Mouse (Mus musculus) 416B (cell line): ENCODE results near the gene Anp32e.
"Not testable (repeated sequence)": the region's sequence is repeated elsewhere in the genome, so short reads cannot be mapped to it uniquely, and the experiment has no call there.

Experiments
- DNase-seq: peaks from one replicate; pipeline ENCODE4 v3.0.0; 2011; ENCODE audit warnings: low read depth

Anp32e gene

DNA sequence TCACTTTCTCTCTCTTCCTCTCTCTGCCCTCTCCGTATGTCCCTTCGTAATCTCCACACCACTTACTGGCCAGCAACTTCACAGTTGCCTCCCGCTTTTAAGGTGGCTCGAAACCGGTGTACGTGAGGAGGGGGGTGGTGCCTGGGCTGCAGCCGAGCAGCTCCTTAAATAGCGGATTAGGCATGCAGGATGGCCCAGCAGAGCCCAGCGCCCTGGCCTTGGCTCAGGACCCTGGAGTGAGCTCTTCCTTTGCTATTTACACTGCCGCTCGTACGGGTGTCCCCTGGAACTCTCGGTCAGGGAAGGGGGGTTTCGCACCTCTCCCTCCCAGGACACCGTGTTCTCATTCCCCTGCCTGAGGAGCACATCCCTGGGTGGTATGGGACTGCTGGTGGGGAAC is 24.5 kb upstream of the Anp32e start, which contains the start of gene Car14:
TSS of gene Car14 (minus strand) at position 124 of the 400 bp plus-strand sequence.
- no peak for DNase-seq

DNA sequence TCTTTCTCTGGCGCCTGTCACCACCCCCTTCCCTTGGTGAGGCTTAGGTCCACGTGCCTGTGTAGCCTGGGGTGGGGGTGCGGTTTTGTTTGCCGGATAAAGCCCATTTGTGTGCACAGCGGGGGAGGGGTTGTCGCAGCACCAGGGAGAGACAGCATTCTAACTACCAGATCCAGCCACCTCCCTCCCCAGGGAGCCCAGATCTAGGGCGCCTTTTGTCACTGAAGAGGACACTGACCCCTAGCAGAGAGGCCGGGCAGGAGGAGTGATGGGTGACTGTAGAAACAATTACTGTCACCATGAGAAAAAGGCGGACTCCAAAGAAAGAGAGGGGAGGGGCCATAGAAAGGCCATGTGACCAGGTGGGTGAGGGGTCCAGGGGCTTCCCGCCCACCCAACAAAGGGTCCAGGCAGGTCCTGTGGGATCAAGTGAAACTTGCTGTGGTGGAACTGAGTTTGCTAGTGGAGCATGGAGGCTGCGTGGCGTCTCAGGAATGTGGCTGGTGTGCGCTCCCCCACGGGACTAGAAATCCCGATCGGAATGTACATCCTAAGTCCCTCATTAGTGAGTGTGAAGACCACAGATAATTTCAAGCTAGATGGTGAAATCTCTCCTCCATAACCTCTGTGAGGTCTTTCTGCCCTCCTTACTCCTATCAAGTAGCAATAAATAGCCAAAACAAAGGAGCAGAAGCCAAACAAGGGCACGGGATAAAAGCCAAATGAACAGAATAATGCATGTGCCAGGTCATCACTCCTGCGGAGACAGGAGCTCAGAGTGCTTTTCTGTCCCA is 23.7 kb upstream of the Anp32e start:
- no peak for DNase-seq

DNA sequence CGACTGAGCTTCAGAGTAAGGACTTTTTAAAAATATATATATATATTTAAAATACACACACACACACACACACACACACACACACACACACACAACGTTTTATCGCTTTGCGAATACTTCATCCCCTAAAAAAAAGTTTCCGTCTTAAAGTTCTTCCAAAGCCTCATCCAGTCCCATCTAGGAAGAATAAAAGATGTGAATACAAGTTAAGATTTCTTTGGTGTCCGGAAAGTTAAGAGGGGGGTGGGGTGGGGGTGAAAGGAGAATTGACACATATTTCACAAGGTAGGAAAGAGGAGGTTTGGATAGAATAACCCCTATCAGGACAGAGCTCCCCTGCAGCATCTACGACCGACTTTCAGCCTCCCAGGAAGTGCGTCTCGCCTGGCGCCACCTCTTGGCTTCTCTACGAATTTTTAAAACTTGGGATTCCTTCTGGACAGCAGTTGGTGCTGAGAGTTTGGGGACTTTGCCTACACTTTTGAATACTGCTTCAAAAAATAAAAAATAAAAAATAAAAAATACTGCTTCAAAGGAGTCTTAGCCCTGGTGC is 23.0 kb upstream of the Anp32e start:
- DNase-seq: peak; percentile 55

DNA sequence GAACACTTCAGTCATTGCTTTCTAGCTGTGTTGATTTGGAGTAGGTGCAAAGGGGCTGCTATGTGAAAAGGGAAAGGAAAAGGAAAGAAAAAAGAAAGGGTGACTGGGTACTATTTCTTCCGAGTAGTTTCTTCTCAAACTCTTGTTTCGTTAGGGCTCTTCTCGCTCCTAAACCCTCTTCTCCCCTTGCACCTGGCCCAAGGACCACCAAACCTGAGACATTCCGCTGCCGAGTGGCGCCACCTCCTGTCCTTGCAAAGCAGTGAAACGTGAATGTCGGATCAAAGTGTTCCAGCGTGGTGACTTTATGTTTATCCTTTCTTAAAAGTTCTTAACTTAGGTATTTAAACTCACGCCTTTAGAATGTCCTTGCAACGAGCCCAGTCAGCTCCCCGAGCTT is 22.2 kb upstream of the Anp32e start:
- peak; percentile 65 for DNase-seq

DNA sequence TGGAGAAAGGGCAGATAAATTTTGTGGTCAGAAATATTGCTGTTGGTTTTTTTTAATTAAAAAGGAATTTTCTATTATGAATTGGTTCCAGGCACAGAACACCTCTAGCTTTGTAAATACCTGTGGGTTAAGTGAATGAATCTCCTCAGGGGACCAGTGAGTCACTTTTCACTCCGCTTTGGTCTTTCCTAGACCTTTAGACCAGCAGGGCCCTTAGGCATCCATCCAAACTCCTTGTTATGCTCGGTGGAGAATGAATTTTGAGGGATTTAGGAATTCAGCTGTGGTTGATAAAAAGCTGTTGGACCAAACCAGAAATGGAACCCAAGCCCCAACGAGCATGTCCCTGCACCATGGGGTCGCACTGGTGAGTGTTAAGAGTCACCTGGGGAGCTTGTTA is 21.4 kb upstream of the Anp32e start:
- no peak for DNase-seq

DNA sequence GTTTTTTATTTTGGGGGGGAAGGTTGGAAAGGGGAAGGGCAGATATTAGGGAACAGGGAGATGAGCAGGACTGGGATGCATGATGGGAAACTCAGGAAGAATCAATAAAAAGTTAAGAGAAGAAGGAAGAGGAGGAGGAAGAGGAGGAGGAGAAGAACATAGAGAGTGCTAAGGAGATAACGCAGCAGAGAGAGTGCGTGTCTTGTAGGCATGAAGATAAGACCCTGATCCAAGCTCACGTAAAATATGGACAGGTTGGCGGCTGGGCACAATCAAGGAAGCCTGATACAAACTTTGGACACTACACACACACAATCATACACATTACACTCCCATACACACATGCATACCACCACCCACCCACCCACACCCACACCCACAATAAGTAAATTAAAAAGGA is 14.3 kb upstream of the Anp32e start:
- DNase-seq: no peak

DNA sequence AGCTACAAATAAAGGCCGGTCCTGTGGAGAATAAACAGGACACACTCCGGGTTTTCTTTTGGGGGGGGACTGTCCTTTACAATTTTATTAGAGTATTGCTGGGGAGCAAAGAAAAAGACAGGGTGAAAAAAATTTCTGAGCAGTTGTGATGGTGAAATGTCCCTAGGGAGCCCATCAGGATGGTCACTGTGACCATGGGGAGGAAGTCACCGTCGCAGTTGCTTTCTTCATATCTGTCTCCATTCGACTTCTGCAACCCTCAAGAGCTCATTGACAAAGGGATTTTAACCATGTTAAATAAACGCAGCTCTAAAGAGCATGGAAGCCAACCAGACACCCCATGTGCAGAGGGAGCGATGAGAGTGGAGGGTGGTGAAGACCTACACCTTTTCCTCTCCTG is 12.3 kb upstream of the Anp32e start:
- DNase-seq: no peak

DNA sequence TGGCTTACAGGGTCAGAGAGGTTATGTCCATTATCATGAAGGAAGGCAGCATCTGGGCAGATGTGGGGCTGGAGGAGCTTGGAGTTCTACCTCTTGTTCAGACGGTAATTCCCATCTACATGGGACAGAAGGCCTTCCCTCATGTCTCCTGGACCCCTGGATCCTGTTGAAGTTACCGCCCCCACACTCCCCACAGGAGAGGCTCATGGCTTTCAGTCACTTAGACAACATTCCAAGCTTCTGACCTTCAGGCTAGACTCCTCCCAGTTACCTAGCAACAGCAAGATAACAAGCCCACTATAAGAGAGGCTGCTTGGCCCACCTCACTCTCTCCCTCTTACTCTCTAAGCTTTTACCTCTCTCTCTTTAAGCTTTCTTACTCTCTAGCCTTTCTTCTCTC is 8.5 kb upstream of the Anp32e start:
- not testable (repeated sequence) for DNase-seq

DNA sequence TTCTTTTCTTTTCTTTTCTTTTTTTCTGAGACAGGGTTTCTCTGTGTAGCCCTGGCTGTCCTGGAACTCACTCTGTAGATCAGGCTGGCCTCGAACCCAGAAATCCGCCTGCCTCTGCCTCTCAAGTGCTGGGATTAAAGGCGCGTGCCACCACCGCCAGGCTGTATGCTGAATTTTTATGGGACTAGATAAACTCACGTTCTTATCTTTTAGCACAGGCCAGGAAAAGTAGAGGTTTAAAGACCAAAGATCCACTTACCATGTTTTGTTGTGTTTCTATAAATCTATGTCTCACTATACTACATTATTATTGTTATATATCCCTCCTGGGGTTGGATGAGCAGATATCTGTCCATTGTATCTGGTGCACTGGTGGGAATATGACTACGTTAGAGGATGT is 5.6 kb upstream of the Anp32e start:
- not testable (repeated sequence) for DNase-seq

DNA sequence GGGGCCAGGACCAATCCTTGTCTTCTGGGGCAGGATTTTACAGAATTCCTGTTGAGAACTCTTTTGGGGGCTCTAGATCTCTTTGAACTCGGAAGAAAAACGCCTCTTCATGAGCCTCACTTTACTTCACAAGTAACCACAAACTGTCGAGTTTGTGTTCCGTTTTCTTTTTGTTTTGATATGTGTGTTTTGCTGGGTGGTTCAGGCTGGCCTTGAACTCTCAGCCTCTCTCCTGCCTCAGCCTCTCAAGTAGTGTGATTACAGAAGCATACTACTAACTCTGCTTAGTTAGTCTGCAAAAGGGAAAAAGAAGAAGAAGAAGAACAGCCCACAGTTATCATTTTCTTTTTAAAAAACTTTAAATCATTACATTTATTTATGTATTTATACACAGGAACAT is 4.9 kb upstream of the Anp32e start:
- DNase-seq: peak; percentile 47

DNA sequence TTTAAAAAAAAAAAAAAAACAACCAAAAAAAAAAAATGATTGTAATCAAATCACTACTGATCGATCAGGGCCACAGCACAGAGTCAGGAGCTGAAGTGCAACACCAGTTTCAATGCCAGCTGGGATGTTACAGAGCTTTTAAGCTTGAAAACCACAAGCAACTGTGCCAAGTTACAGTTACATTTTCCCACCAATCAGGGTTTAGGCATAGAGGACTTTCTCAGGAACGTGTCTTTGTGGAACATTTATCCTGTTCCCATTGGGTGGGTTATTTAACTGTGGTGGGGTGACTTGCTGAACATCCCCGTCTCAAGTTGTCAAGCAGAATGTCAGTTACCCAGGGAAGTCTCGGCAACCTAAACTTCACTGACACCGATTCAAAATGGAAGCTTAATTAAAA is 4.0 kb upstream of the Anp32e start:
- peak; percentile 87 for DNase-seq

DNA sequence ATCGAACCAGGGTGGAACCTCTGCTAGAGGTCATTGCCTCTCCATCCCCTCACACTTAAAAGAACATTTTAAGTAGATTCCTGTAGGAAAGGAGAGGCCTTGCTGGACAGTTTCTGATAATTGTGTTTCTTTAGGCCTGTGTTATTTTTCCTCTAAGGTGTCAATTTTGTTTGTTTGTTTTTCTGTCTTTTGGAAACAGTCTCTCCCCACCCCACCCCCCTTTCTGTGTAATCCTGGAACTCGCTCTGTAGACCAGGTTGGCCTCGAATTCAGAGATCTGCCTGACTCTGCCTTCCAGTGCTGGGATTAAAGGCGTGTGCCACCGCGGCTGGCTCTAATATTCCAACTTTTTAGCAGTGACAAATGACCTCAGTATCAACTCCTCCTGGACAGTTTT is 787 bp upstream of the Anp32e start:
- no peak for DNase-seq

DNA sequence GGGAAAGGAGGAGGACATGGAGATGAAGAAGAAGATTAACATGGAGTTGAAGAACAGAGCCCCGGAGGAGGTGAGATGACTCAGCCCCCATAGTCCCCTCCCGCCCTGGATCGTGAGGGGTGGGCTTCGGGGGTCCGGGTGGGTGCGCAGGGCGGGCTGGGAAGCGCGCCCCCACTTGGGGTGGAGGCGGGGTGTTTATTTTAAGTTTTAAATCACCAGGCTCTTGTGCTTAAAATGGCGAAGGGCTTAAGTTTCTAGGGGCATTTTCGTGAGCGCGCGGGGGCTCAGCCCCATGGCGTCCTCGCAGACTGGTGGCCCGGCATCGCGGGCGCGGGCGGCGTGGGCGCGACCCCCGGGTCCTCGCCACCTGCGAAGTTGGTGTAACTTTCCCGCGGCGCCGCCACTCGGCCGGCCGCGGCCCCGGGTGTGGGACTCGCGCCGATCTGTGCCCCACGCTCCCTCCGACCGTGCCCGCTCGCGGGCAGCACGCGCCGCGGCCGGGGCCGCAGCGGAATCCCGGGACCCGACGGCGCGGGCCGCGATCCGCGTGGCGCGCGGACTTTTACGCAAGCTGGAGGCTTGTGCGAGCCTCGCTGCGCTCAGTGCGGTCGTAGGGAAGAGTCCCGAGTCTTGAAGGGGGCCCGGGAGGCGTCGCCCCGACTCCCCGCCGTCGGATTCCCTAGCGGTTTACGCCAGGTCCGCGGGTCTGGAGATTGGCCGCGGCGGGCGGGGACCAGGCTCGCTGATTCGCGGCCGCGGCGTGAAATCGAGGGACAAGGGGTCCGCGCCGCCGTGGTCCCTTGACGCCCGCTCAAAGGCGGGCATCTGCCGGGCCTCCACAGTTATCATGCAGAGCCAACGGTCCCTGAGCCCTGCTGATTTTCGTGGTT is 780 bp downstream of the Anp32e start:
- DNase-seq: no peak

DNA sequence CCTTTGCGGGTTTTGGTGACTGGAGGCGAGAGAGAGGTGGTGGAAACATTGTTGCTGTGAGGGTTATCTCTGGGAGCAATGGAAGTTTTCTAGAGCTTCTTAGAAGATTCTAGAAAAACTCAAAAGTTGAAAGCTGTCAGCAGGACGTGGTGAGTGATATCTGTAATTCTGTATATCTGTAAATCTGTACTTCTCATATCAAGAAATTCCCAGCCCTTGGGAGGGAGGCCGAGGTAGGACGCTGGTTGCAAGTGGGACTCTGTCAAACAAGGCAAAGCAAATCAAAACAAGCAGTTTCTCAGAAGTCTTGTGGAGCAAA is 1.4 kb downstream of the Anp32e start:
- no peak for DNase-seq

DNA sequence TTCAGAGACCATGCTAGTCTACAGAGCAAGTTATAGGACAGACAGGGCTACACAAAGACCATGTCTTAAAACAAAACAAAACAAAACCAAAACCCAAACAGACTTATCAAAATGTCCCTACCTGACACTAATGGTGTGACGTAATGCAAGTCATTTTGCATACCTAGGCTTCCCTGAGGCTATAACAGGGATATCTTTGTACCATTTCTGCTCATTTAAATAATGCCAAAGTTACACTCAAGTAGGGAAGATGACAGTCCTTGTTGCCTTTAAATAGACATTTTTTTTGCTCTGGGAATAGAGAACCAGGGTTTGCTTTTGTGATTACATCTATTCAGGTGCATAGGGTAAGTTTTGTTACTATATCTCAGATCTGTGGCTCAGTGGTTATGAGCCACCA is 2.4 kb downstream of the Anp32e start:
- DNase-seq: no peak

DNA sequence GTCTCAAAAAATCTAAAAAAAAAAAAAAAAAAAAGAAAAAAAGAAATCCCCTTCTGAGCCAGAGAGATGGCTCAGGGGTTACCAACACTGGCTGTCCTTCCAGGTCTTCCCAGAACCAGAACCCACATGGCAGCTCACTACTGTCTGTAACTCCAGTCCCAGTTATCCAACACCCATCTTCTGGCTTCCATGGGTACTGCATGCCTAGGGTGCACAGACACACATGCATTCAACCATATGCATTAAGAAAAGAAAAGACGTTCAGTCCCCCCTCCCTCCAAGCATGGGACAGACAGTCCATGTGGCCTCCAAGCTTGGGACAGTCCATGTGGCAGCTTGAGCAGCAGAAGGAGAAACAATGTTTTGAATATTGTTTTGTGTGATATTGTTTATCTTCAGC is 3.1 kb downstream of the Anp32e start:
- no peak for DNase-seq

DNA sequence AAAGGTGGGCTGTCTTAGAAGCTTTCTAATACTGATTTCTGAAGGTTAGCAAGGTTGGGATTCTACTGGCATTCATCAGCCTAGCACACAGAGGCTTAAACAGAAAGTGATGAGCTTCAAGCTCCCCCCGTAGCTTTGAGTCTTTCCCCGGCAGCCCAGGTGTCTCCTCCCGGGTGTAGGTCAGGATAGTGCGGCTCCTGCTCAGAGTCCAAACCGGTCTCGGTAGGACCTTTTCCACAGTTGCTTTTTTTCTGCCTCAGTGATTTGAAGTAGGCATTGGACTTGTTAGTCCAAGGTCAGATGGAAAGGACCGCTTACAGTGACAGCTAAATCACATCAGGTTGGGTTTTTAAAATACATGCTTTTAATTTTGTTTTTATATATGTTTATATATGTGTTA is 3.5 kb downstream of the Anp32e start:
- no peak for DNase-seq

DNA sequence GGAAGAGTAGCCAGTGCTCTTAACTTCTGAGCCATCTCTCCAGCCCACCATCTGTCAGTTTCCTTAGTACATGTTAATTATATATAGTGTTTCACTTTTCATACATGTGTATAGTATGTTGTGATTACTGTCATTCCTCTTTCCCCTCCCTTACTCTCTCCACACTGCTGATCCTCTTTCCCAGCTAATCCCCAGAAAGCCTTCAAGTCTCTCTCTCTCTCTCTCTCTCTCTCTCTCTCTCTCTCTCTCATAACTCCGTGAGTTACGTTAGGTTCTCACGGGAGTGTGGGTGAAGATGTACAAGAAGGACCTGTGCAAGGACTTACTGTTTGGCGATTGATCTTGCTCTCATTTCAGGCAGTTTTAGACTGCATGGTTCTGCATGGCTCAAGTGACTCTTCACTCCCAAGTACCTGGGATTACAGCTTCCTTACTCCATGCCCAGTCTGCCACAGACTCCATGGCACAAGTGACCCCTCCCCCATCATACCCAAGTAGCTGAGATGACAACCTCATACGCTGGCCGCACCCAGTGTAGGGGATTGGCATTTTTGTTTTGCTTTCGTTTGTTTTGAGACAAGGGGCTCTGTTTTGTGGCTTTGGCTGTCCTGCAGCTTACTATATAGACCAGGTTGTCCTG is 4.2 kb downstream of the Anp32e start:
- no peak for DNase-seq

DNA sequence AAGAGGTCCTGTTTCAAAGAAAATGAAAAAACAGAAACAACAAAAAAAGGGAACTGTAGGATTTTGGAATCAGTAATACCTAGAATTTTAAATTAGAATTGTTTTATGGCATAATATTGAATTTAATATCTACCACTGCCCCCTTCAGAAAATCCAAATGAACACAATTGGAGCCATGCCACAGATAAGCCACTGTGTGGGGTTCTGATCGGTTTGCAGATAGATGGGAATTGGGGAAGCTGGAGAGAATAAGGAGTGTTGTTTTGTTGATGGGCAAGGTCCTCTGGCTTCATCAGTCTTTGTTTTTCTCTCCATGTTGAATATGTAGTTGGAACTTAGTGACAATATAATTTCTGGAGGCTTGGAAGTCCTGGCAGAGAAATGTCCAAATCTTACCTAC is 5.4 kb downstream of the Anp32e start:
- DNase-seq: no peak

DNA sequence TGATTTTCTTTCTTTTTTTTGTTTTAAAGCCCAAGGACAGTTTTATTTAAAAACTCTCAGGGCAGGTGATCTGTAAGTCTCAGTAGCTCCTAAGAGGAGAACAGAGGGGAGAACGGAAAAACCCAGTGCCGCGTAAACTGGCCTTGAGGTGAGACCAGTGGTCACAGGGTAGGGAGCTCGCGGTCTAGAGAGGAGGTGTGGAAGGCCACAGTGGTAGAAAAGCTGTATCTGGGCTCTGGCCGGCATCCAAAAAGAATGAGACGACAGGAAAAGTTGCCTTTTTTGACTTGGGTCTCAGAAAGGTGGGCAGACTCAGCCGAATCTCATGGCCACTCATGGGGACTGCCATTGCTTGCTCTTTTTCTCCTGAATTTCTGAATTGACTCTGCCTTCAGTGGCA is 9.2 kb downstream of the Anp32e start:
- DNase-seq: peak; percentile 94

DNA sequence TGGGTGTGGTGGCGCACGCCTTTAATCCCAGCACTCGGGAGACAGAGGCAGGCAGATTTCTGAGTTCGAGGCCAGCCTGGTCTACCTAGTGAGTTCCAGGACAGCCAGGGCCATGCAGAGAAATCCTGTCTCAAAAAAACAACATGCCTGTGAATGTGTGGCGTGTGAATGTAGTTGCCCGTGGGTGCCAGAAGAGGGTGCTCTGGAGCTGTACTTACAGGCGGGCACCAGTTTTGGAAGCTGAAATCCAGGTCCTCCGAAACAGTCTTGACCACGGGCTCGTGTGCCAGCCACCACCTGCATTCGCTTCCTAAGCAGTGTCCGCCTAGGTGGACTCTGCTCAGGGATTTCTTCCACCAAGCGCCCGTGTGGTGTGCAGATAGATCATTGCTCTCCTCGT is 9.8 kb downstream of the Anp32e start:
- peak; percentile 63 for DNase-seq

DNA sequence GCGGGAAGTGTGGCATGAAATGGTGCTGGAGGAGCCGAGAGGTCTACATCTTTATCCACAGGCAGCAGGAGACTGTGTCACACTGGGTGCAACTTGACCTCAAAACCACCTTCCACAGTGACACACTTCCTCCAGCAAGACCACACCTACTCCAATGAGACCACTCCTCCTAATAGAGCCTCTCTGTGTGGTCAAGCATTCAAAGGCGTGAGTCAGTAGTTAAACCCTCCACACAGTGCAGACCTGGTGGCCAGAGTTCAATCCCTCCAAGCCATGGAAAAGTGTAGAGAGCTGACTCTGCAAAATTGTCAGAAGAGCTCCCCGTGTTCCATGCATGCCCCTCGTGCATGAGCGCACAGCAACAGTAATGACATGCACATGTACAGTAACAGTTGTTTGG is 13.7 kb downstream of the Anp32e start:
- peak; percentile 95 for DNase-seq

DNA sequence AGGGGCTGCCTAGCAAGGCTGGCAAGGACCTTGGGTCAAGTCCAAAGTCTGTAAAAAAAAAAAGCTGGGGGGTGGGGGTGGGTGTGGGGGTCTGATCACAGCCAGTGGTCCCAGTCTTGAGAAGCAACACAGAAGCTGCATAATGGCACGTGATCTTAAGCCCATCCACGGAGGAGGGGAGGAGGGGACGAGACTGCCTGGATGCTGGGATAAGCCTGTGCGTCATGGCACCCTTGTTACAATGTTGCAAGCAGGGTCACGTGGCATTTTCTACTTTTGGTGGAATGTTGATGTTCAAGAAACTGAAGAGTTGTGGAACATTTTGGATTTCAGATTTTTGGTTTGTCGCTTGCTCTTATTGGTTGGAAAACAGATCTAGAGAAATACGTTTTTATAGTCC is 14.2 kb downstream of the Anp32e start:
- no peak for DNase-seq
